Mouse (Mus musculus) ovary, postnatal 36 days (tissue): ENCODE data around the gene Traf3ip1.
"Not testable (repeated sequence)": the region's sequence is repeated elsewhere in the genome, so short reads cannot be mapped to it uniquely, and the experiment has no call there.

Source experiments
- DNase-seq: peaks from one replicate; pipeline ENCODE4 v3.0.0; 2022; ENCODE audit warnings: low spot score, mixed read lengths

The Traf3ip1 gene

DNA sequence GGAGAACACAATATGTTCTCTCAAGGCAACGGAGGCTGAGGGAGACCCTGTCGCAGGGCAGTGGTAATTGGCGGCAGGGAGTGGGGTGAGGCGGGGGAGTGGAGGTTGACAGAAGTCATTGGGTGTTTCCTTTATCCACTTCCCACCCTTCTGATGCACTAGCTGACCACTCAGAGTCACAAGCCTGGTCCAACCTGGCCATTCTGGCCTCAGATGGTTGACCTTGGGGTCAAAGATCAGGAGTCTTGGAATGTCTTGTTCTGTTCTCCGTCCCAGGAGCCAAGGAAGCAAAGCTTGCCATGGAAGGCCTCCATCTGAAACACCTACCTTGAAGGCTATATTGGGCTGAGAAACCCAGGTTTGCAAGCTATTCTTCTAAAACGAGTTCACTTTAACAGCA is 28.3 kb upstream of the Traf3ip1 start:
- no peak for DNase-seq

- DNase-seq: no peak
Observed at GRCm38 (mm10) chr1:91469888-91470419, 24.5 kb upstream of the Traf3ip1 start.

DNA sequence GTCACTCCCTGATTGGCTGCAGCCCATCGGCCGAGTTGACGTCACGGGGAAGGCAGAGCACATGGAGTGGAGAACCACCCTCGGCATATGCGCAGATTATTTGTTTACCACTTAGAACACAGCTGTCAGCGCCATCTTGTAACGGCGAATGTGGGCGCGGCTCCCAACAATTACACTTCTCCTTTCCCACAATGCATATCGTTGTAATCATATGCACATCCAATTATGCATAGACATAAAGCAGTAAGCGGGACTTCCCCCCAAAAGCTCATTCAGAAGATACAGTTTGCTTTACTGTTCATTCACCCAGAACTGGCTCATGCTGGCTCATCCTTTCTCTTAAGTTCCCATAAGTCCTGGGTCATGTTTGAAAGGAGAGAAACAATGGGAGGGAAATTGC is 16.3 kb upstream of the Traf3ip1 start:
- DNase-seq: not testable (repeated sequence)

- no peak for DNase-seq
Observed at GRCm38 (mm10) chr1:91478958-91479357, 15.5 kb upstream of the Traf3ip1 start.

GRCm38 (mm10) chr1:91482616-91483211 is 11.7 kb upstream of the Traf3ip1 start:
- DNase-seq: no peak

- DNase-seq: peak; percentile 82
Observed at GRCm38 (mm10) chr1:91483304-91484010, 11.0 kb upstream of the Traf3ip1 start.

DNA sequence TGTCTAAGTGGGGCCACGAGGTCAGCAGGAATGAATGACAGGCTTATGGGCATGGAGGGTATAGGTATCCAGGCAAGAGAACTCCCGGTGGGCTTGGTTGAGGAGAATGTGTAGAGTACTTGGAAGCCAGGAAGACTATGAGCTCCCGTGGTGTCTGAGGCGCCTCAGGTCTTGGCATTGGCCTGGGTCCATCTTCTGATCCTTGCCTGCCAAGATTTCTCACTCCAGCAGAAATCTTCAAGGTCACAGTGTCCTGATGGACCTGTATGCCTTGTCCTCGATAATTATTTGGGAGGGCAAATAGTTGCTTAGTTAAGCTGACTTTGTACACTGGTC is 10.5 kb upstream of the Traf3ip1 start:
- DNase-seq: peak; percentile 28

DNA sequence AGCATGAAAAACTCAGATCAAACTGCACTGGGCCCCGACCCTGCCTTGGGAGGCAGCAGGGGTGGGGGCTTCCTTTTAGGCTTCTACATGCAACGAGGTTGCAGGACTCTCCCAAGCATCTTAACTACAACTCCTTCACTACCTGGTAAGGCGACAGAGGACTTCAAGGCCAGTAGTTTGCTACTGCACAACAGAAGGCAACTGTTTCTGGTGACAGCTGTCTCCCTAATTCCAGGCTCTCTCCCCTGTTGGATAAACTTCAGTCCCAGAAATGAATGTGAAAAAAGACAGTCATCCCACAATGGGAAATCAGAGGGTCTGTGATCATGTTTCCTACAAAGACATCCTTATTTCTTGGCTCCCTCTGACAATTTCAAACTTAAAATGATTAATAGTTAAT is 9.0 kb upstream of the Traf3ip1 start:
- DNase-seq: no peak

- no peak for DNase-seq
Observed at GRCm38 (mm10) chr1:91486165-91486564, 8.3 kb upstream of the Traf3ip1 start.

- DNase-seq: no peak
Observed at GRCm38 (mm10) chr1:91490322-91490721, 4.1 kb upstream of the Traf3ip1 start.

- DNase-seq: no peak
Observed at GRCm38 (mm10) chr1:91492740-91493139, 1.7 kb upstream of the Traf3ip1 start.

- no peak for DNase-seq
Observed at GRCm38 (mm10) chr1:91493938-91494337, 509 bp upstream of the Traf3ip1 start.

DNA sequence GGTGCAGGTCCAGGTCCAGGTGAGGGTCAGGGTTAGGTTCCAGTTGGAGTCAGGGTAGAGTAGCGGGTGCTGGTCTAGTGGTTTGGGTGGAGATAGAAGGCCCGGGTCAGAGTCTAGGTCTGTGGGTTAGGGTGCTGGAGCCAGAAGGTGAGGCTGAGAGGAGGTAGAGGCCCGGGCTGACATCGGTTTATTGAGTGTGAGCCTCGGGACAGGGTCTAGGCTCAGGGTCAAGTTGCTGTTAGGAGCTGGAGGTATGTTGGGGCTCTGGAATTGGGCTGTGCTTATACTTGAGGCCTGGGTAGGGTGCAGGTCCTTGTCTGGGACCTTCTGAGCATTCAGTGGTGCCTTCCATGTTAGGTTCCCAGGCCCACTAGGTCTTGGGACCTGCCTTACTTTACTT is 874 bp downstream of the Traf3ip1 start:
- DNase-seq: no peak

DNA sequence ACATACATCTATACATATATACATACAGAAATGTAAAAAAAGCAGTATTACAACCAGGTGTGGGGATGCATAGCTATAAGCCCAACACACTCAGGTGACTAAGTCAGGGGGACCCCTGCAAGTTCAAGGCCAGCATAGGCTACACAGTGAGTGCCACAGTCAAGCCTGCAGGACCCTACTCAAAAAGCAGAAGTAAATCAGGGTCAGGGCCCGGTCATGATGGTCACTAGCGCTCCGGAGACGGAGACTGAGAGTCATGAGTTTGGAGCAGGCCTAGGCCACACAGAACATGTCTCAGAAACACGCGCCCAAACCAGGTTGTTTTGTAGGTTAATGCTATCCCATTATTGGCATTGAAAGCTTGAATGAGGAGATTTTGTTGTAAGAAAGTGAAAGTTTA is 4.1 kb downstream of the Traf3ip1 start:
- DNase-seq: no peak

- no peak for DNase-seq
Observed at GRCm38 (mm10) chr1:91504615-91505014, 10.2 kb downstream of the Traf3ip1 start.

DNA sequence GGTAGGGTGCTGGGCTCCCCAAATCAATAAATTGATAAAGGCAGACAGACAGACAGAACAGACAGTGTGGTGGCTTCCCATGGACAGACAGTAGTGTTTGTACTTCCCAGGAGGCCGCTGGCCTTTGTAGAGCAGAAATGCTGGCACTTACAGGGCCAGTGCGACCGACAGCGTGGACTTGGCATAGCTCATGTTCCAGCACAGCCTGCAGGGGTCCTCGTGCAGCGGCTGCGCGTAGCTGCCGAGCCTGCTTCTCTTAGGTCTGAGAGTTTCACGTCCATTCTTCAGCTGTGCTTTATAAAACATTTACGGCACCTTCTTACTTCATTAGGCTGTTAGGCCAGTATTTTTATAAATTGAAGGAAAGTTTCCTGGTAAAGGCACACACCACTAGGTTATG is 20.5 kb downstream of the Traf3ip1 start:
- no peak for DNase-seq

- no peak for DNase-seq
Observed at GRCm38 (mm10) chr1:91515642-91516041, 21.2 kb downstream of the Traf3ip1 start.

GRCm38 (mm10) chr1:91523759-91524158 is 29.3 kb downstream of the Traf3ip1 start:
- DNase-seq: peak; percentile 32

DNA sequence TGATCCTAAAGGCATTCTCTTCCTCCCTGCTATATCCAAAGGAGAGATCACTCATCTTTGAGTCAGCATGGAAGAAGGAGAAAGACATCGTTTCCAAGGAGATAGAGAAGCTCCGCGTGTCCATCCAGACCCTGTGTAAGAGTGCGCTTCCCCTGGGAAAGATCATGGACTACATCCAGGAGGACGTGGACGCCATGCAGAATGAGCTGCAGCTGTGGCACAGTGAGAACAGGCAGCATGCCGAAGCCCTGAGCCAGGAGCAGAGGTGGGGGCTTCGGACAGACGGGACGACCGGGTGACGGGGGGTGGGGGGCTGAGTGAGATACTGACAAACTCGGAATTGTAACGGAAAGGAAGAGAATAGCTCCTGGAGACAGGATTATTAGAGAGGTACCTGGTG is 31.4 kb downstream of the Traf3ip1 start:
- DNase-seq: no peak

GRCm38 (mm10) chr1:91530166-91530565 is 35.7 kb downstream of the Traf3ip1 start:
- no peak for DNase-seq

DNA sequence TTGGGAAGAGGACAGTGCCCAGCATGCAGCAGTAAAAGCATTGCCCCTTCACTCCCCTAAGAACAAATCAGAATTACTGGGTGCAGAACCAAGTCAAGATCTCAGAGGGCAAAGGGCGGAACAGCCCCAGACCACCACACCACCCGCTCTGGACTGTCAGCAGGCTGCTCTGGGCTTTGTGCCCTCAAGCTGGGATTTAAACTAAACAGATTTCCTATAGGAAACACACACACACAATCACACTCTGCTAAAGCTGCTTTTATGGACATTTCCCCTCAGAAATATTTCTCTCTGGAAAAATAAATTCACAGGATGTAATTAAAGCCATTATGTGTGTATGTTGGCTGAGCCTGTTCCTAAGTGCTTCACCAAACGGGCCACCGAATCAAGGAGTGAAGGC is 37.8 kb downstream of the Traf3ip1 start:
- no peak for DNase-seq

- DNase-seq: no peak
Observed at GRCm38 (mm10) chr1:91532892-91533291, 38.4 kb downstream of the Traf3ip1 start.

DNA sequence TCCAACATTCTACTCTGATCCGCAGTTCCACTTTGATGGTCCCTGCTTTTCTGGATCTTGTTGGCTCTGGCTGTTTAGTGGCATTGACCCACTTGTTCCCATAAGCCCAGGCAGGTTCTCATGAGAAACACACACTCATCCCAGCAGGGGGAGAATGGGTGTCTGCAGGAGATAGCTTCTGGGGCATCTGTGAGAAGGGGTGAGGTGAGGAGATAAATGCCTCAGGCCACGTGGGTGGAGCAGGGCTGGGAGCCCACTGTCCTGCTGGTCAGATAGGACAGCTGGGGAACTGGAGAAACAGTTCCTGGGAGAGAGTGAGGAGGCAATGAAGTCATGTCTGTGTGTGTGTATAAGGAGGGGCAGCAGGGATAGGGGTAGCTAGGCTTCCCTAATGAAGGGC is 39.0 kb downstream of the Traf3ip1 start:
- no peak for DNase-seq
